Mouse (Mus musculus): Measurements from ENCODE around the gene Chpf.

GRCm38 (mm10) chr1:75480036-75480435, 929 bp upstream of the Chpf start:
- TF ChIP-seq EP300 (optimal IDR thresholded peaks at IDR 0.05) (no peak), CTCF (IDR thresholded peaks at IDR 0.05; ENCODE audit: low read depth) (no peak)

Measured in stomach, postnatal 0 days (tissue).